Mouse (Mus musculus) lung, embryonic 14.5 days (tissue): Measurements from ENCODE around the gene Fam219a. TPM values are rescaled to one million over a fixed set of nuclear protein-coding genes. Genes with fewer than 3 reads are reported as not detected.

ENCODE experiments used
- ATAC-seq: fragments of 200-750 bp; cut with Nextera tagmentation; 2 replicates; pipeline ENCODE4 v1.8.0; 2017; ENCODE audit warnings: mild to moderate bottlenecking, moderate TSS enrichment, moderate library complexity; ENCODE audit not compliant: insufficient read depth
- DNase-seq: peaks from one replicate; pipeline ENCODE4 v3.0.0-alpha.2; 2015
- H3K27ac ChIP-seq: fragments of 300-500 bp; sonication (generic); 2 replicates; pipeline ENCODE4 v1.5.1; 2014; ENCODE audit warnings: low read depth, mild to moderate bottlenecking, moderate library complexity
- H3K27me3 ChIP-seq: fragments of 300-500 bp; sonication (generic); 2 replicates; pipeline ENCODE4 v1.6.1; 2014; ENCODE audit warnings: low read length, control low read depth; ENCODE audit not compliant: insufficient read depth
- H3K36me3 ChIP-seq: fragments of 300-500 bp; sonication (generic); 2 replicates; pipeline ENCODE4 v1.6.1; 2014; ENCODE audit warnings: control low read depth; ENCODE audit not compliant: insufficient read depth
- H3K4me1 ChIP-seq: fragments of 300-500 bp; sonication (generic); 2 replicates; pipeline ENCODE4 v1.6.1; 2014; ENCODE audit warnings: antibody characterized with exemption, control low read depth; ENCODE audit not compliant: insufficient read depth
- H3K4me2 ChIP-seq: fragments of 300-500 bp; sonication (generic); 2 replicates; pipeline ENCODE4 v1.6.1; 2014; ENCODE audit warnings: mild to moderate bottlenecking
- H3K4me3 ChIP-seq: fragments of 300-500 bp; sonication (generic); 2 replicates; pipeline ENCODE4 v1.5.1; 2014; ENCODE audit warnings: low read depth, low read length
- H3K9ac ChIP-seq: fragments of 300-500 bp; sonication (generic); 2 replicates; pipeline ENCODE4 v1.6.1; 2014
- H3K9me3 ChIP-seq: fragments of 300-500 bp; sonication (generic); 2 replicates; pipeline ENCODE4 v1.6.1; 2016; ENCODE audit warnings: low read depth, low read length, control low read depth
- CTCF ChIP-seq: IDR thresholded peaks from 2 replicates; pipeline ENCODE4 v1.5.1; 2016; ENCODE audit warnings: antibody characterized with exemption, low read depth
- WGBS: fragments of 180-500 bp; shearing (Covaris S2); extraction: QIAGEN DNeasy Blood & Tissue Kit; methylation state at CpG from one replicate; pipeline ENCODE4 v1.1.7; 2014; 5-methylcytosine and 5-hydroxymethylcytosine counted together
- polyA plus RNA-seq: library from polyadenylated mRNA; unstranded; fragments of >200 nt; fragmentation: Nextera tagmentation; extraction: Ambion mirVana; gene quantifications from 2 replicates; pipeline ENCODE4 v1.2.1, GENCODE M21; 2014

Gene Fam219a
- polyA plus RNA-seq, 1 experiment from 2014 or later = 2.0 TPM

GRCm38 (mm10) chr4:41606784-41607183, 37.4 kb upstream of the Fam219a start:
- DNase-seq (peak; percentile 94), ATAC-seq (no peak)
- Histone ChIP-seq H3K27me3 (no peaks in the 10 kb centered on the region), H3K27ac (no peak overlapping the region), H3K4me3 (no peak overlapping the region), H3K9ac (no peak overlapping the region), H3K4me1 (no peaks in the 10 kb centered on the region), H3K4me2 (no peak overlapping the region), H3K9me3 (no peaks in the 10 kb centered on the region), H3K36me3 (no peaks in the 10 kb centered on the region)
- TF ChIP-seq CTCF = no peak
- WGBS = 27% methylated on average over 4 of the region's 4 CpGs

GRCm38 (mm10) chr4:41604476-41605396, 35.4 kb upstream of the Fam219a start:
- H3K9ac ChIP-seq = no peak overlapping the region
- no peak overlapping the region for H3K4me3 ChIP-seq
- ATAC-seq (no peak), DNase-seq (no peak)
- H3K36me3 ChIP-seq = no peaks in the 10 kb centered on the region
- no peaks in the 10 kb centered on the region for H3K27me3 ChIP-seq
- H3K9me3 ChIP-seq = no peaks in the 10 kb centered on the region
- H3K27ac ChIP-seq = no peak overlapping the region
- peak; percentile 48 for TF ChIP-seq CTCF
- 40% methylated on average over 8 of the region's 8 CpGs for WGBS
- H3K4me2 ChIP-seq = no peak overlapping the region
- no peaks in the 10 kb centered on the region for H3K4me1 ChIP-seq

GRCm38 (mm10) chr4:41602818-41603217, 33.5 kb upstream of the Fam219a start:
- TF ChIP-seq CTCF = no peak
- Histone ChIP-seq H3K4me2 (no peak overlapping the region), H3K27me3 (no peaks in the 10 kb centered on the region), H3K27ac (no peak overlapping the region), H3K4me1 (no peaks in the 10 kb centered on the region), H3K9ac (no peak overlapping the region), H3K4me3 (no peak overlapping the region), H3K9me3 (no peaks in the 10 kb centered on the region), H3K36me3 (no peaks in the 10 kb centered on the region)
- 55% methylated on average over 4 of the region's 4 CpGs for WGBS
- DNase-seq = no peak
- no peak for ATAC-seq

GRCm38 (mm10) chr4:41583353-41583752, 14.0 kb upstream of the Fam219a start:
- no peaks in the 10 kb centered on the region for H3K27me3 ChIP-seq
- DNase-seq (no peak), ATAC-seq (no peak)
- no peak overlapping the region for H3K4me2 ChIP-seq
- H3K9me3 ChIP-seq = no peaks in the 10 kb centered on the region
- TF ChIP-seq CTCF = no peak
- no peak overlapping the region for H3K9ac ChIP-seq
- no peak overlapping the region for H3K4me3 ChIP-seq
- no peak overlapping the region for H3K27ac ChIP-seq
- H3K4me1 ChIP-seq = no peaks in the 10 kb centered on the region
- 77% methylated on average over 7 of the region's 7 CpGs for WGBS
- no peaks in the 10 kb centered on the region for H3K36me3 ChIP-seq

- peak; percentile 35; the same call in 1 of the 2 replicates for ATAC-seq
- peak; percentile 47 for DNase-seq
- WGBS = 12% methylated on average over 6 of the region's 6 CpGs
These were observed 6.6 kb upstream of the Fam219a start for GRCm38 (mm10) chr4:41575914-41576313.

GRCm38 (mm10) chr4:41573492-41573891, 4.2 kb upstream of the Fam219a start:
- TF ChIP-seq CTCF = no peak
- no peak for ATAC-seq
- H3K4me3 ChIP-seq = no peak overlapping the region
- H3K4me2 ChIP-seq = no peak overlapping the region
- H3K9ac ChIP-seq = no peak overlapping the region
- no peaks in the 10 kb centered on the region for H3K27me3 ChIP-seq
- H3K9me3 ChIP-seq = no peaks in the 10 kb centered on the region
- DNase-seq = no peak
- H3K36me3 ChIP-seq = no peaks in the 10 kb centered on the region
- peaks cover 1% of the 10 kb centered on the region; the same call in 1 of the 2 replicates for H3K4me1 ChIP-seq
- WGBS = 63% methylated on average over 4 of the region's 4 CpGs
- H3K27ac ChIP-seq = no peak overlapping the region

More at GRCm38 (mm10) chr4:41575914-41576313, 6.6 kb upstream of the Fam219a start:
- no peaks in the 10 kb centered on the region for H3K9me3 ChIP-seq
- H3K4me1 ChIP-seq = no peaks in the 10 kb centered on the region
- no peaks in the 10 kb centered on the region for H3K36me3 ChIP-seq
- no peak overlapping the region for H3K4me3 ChIP-seq
- TF ChIP-seq CTCF = no peak
- H3K27ac ChIP-seq = no peak overlapping the region
- no peak overlapping the region for H3K4me2 ChIP-seq
- H3K27me3 ChIP-seq = no peaks in the 10 kb centered on the region
- H3K9ac ChIP-seq = no peak overlapping the region

- Histone ChIP-seq H3K9ac (no peak overlapping the region), H3K9me3 (no peaks in the 10 kb centered on the region), H3K27ac (no peak overlapping the region), H3K4me3 (no peak overlapping the region), H3K27me3 (no peaks in the 10 kb centered on the region), H3K4me1 (peaks cover 6% of the 10 kb centered on the region; the same call in 1 of the 2 replicates), H3K4me2 (no peak overlapping the region), H3K36me3 (no peaks in the 10 kb centered on the region)
- peak; percentile 47; the same call in 1 of the 2 replicates for TF ChIP-seq CTCF
- DNase-seq = peak; percentile 15
- ATAC-seq = no peak
- WGBS = 24% methylated on average over 5 of the region's 5 CpGs
These were observed 2.2 kb upstream of the Fam219a start for GRCm38 (mm10) chr4:41571490-41571889.
